Mouse (Mus musculus) adrenal gland, postnatal 25 days (tissue): ENCODE measurements at regions not wholly inside any gene's neighbourhood (a gene's known extent, or its start where the extent isn't known, plus 50 kb on each side); places are given as distances from the start of the nearest gene placed in this dataset.

Experiments used
- DNase-seq: peaks from one replicate; pipeline ENCODE4 v3.0.0; 2021; ENCODE audit warnings: mixed read lengths

- DNase-seq = no peak
Measured at GRCm38 (mm10) chr6:50059917-50060316, 50.1 kb upstream of the Mpp6 start.
